Mouse (Mus musculus) gastrocnemius, postnatal 25 days (tissue): ENCODE data around the gene Hist1h2an. TPM values are rescaled to one million over a fixed set of nuclear protein-coding genes. Genes with fewer than 3 reads are reported as not detected.
A peak's percentile ranks its signal among the peaks of the same experiment; 100 is the strongest.
"Not testable (repeated sequence)": the region's sequence is repeated elsewhere in the genome, so short reads cannot be mapped to it uniquely, and the experiment has no call there.

Experiments
- DNase-seq: peaks from one replicate; pipeline ENCODE4 v3.0.0; 2022
- long read RNA-seq, 2 experiments: library from polyadenylated mRNA; stranded (forward); transcript quantifications; one replicate each; pipeline ENCODE4 v2.0.0; 2021
- total RNA-seq, 2 experiments: library from RNA; stranded (reverse); gene quantifications; 1 replicate in 1 of 2; 2 replicates in 1 of 2; pipeline ENCODE4 v1.2.3; 2021

The Hist1h2an gene
- total RNA-seq, result 1 to 10 TPM; 1.0 to 2.4 TPM
- long read RNA-seq, experiment 1, result 0 reads
- long read RNA-seq, experiment 2, result 0 reads

- DNase-seq, result peak; percentile 81
Measured at GRCm38 (mm10) chr13:21786899-21787629, at the start of gene Hist1h2an, which contains the start of gene Hist1h2bp. Gene Hist1h2an, minus strand, starts transcription at chr13:21787218. Gene Hist1h2bp, plus strand, starts transcription at chr13:21787461.

- not testable (repeated sequence) for DNase-seq
Measured at GRCm38 (mm10) chr13:21833461-21833860, 46.4 kb upstream of the Hist1h2an start, which contains the start of the genes Hist1h2ap and Hist1h2br. Gene Hist1h2ap, minus strand, starts transcription at chr13:21833507. Gene Hist1h2br, plus strand, starts transcription at chr13:21833743.

- not testable (repeated sequence) for DNase-seq
Measured at GRCm38 (mm10) chr13:21831418-21832394, 44.7 kb upstream of the Hist1h2an start, which contains the start of gene Hist1h4n. Gene Hist1h4n, minus strand, starts transcription at chr13:21832196.

- DNase-seq, result no peak
Measured at GRCm38 (mm10) chr13:21830344-21830743, 43.3 kb upstream of the Hist1h2an start.

- no peak for DNase-seq
Measured at GRCm38 (mm10) chr13:21828511-21828910, 41.5 kb upstream of the Hist1h2an start.

- not testable (repeated sequence) for DNase-seq
Measured at GRCm38 (mm10) chr13:21820082-21820890, 33.3 kb upstream of the Hist1h2an start.

- DNase-seq, result not testable (repeated sequence)
Measured at GRCm38 (mm10) chr13:21812092-21812491, 25.1 kb upstream of the Hist1h2an start.

GRCm38 (mm10) chr13:21811539-21811938 is 24.5 kb upstream of the Hist1h2an start, which contains the start of gene Hist1h4m:
Gene Hist1h4m, plus strand, starts transcription at chr13:21811746.
- DNase-seq, result peak; percentile 20

GRCm38 (mm10) chr13:21811074-21811473 is 24.1 kb upstream of the Hist1h2an start:
- DNase-seq, result not testable (repeated sequence)

GRCm38 (mm10) chr13:21810073-21810472 is 23.1 kb upstream of the Hist1h2an start, which contains the start of the genes Hist1h2bq and Hist1h2ao:
Gene Hist1h2bq, minus strand, starts transcription at chr13:21810197.
Gene Hist1h2ao, plus strand, starts transcription at chr13:21810465.
- DNase-seq, result not testable (repeated sequence)

GRCm38 (mm10) chr13:21803058-21803457 is 16.0 kb upstream of the Hist1h2an start:
- DNase-seq, result not testable (repeated sequence)

GRCm38 (mm10) chr13:21797163-21797562 is 10.1 kb upstream of the Hist1h2an start:
- DNase-seq, result not testable (repeated sequence)

- DNase-seq, result no peak
Measured at GRCm38 (mm10) chr13:21795584-21795983, 8.6 kb upstream of the Hist1h2an start.

GRCm38 (mm10) chr13:21790601-21791283 is 3.7 kb upstream of the Hist1h2an start:
- DNase-seq, result no peak

GRCm38 (mm10) chr13:21789925-21790324 is 2.9 kb upstream of the Hist1h2an start:
- no peak for DNase-seq

GRCm38 (mm10) chr13:21787760-21788593 is 959 bp upstream of the Hist1h2an start:
- DNase-seq, result no peak

GRCm38 (mm10) chr13:21786189-21786898 is 674 bp downstream of the Hist1h2an start:
- DNase-seq, result no peak

- DNase-seq, result no peak
Measured at GRCm38 (mm10) chr13:21784311-21784710, 2.7 kb downstream of the Hist1h2an start.

GRCm38 (mm10) chr13:21783734-21784161 is 3.3 kb downstream of the Hist1h2an start:
- DNase-seq, result no peak
